Mouse (Mus musculus) intestine, embryonic 16.5 days (tissue): ENCODE measurements around the gene Cdk2ap2. TPM values are rescaled to one million over a fixed set of nuclear protein-coding genes. Genes with fewer than 3 reads are reported as not detected.
"Not testable (repeated sequence)": the region's sequence is repeated elsewhere in the genome, so short reads cannot be mapped to it uniquely, and the experiment has no call there.

Experiments
- ATAC-seq: fragments of 200-750 bp; cut with Nextera tagmentation; 2 replicates; pipeline ENCODE4 v1.8.0; 2017; ENCODE audit warnings: moderate TSS enrichment, moderate library complexity
- H3K27ac ChIP-seq: fragments of 300-500 bp; sonication (generic); 2 replicates; pipeline ENCODE4 v1.5.1; 2014; ENCODE audit warnings: mild to moderate bottlenecking, low read length
- H3K27me3 ChIP-seq: fragments of 300-500 bp; sonication (generic); replicated peaks from 2 replicates; pipeline ENCODE4 v1.6.1; 2014; ENCODE audit warnings: low read length, control low read depth, mixed read lengths; ENCODE audit not compliant: control insufficient read depth, insufficient read depth
- H3K36me3 ChIP-seq: fragments of 300-500 bp; sonication (generic); 2 replicates; pipeline ENCODE4 v1.6.1; 2014; ENCODE audit warnings: low read length, control low read depth; ENCODE audit not compliant: control insufficient read depth, insufficient read depth
- H3K4me1 ChIP-seq: fragments of 300-500 bp; sonication (generic); 2 replicates; pipeline ENCODE4 v1.6.1; 2014; ENCODE audit warnings: low read length, control low read depth, mixed read lengths; ENCODE audit not compliant: control insufficient read depth, insufficient read depth
- H3K4me2 ChIP-seq: fragments of 300-500 bp; sonication (generic); 2 replicates; pipeline ENCODE4 v1.6.1; 2014; ENCODE audit warnings: low read depth, low read length, control low read depth
- H3K4me3 ChIP-seq: fragments of 300-500 bp; sonication (generic); 2 replicates; pipeline ENCODE4 v1.5.1; 2014; ENCODE audit warnings: mild to moderate bottlenecking, low read length
- H3K9ac ChIP-seq: fragments of 300-500 bp; sonication (generic); 2 replicates; pipeline ENCODE4 v1.6.1; 2014; ENCODE audit warnings: low read depth, low read length
- H3K9me3 ChIP-seq: fragments of 300-500 bp; sonication (generic); 2 replicates; pipeline ENCODE4 v1.6.1; 2016; ENCODE audit warnings: low read length, control low read depth; ENCODE audit not compliant: control insufficient read depth
- WGBS: fragments of 180-500 bp; shearing (Covaris S2); extraction: QIAGEN DNeasy Blood & Tissue Kit; methylation state at CpG from one replicate; pipeline ENCODE4 v1.1.7; 2014; 5-methylcytosine and 5-hydroxymethylcytosine counted together
- polyA plus RNA-seq: library from polyadenylated mRNA; unstranded; fragments of >200 nt; fragmentation: Nextera tagmentation; extraction: Ambion mirVana; gene quantifications from 2 replicates; pipeline ENCODE4 v1.2.1, GENCODE M21; 2015

The Cdk2ap2 gene
- polyA plus RNA-seq, 1 experiment from 2014 or later: 159 TPM

DNA sequence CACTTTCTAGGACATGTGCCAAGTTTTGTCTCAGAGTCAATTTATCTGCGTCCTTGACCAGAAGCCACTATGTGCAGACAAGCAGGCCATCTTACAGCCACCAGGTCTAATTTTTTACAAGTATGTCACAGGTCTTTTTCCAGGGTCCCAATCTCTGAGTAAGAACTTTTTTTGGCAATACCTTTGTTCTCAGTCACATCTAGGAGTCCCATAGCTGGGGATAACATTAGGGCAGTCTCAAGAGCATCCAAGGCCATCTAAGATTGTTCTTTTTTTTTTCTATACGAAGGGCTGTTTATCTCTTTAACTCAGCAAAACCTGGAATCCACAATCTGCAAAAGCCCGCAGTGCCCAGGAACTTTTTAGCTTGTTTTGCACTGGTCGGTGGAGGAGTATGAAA is 33.6 kb upstream of the Cdk2ap2 start:
- not testable (repeated sequence) for H3K27ac ChIP-seq, H3K4me3 ChIP-seq, H3K4me1 ChIP-seq, H3K27me3 ChIP-seq, ATAC-seq, H3K9ac ChIP-seq, H3K9me3 ChIP-seq, H3K36me3 ChIP-seq, H3K4me2 ChIP-seq
- 57% methylated on average over 2 of the region's 4 CpGs for WGBS

DNA sequence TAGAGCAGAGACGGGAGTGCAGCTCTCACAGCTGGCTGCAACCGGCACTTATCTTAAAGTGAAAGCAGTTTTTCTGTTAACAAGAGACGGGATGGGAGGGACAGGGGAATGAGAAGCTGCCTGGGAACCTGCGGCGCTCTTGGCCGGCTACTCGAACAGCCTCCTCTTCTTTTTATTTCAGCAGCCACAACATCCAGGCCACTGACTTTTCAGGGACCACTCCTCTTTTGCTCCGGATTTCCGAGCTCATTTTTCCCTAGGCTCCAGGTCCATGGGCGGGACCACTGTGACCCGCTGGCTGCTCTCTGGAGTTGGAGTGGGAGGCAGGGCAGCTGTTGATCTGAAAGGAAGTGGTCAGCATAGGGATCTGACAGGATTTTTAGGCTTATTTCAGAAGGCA is 32.5 kb upstream of the Cdk2ap2 start:
- 7% methylated on average over 2 of the region's 11 CpGs for WGBS
- ATAC-seq, H3K27me3 ChIP-seq, H3K4me1 ChIP-seq, H3K9me3 ChIP-seq, H3K36me3 ChIP-seq, H3K27ac ChIP-seq, H3K9ac ChIP-seq, H3K4me3 ChIP-seq, H3K4me2 ChIP-seq: not testable (repeated sequence)

DNA sequence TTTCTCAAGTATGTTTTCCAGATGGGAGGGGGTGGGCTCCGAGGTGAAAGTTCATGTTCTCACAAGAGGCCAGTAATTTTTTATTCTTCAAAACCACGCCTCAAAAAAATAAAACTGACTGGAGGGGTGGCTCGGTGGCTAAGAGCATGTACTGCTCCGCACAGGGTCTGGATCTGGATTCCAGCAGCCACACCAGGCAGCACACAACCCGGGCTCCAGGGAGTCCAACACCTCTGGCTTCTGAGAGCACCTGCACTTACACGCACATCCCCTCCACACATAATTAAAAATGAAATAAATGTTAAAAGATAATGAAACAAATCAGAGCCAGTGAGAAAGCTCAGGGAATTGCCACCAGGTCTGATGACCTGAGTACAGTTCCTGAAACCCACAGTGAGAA is 30.7 kb upstream of the Cdk2ap2 start:
- 71% methylated on average over 6 of the region's 6 CpGs for WGBS
- ATAC-seq: no peak; the same call in 1 of the 2 replicates
- H3K27ac ChIP-seq: no peak overlapping the region

DNA sequence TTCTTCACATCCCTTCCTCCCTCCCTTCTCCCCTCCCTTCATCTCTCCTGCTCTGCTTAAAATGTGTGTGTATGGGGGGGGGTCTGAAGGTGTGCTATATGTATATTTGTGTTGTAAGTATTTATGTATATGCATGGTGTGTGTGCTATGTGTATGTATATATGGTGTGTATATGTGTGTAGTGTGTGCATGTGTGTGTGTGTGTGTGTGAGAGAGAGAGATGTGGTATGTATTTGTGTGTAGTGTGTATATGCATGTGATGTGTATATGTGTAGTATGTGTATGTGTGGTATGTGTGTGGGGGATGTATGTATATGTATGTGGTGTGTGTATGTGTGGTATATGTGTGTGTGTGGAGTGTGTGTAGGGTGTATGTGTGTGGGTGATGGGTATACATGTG is 30.1 kb upstream of the Cdk2ap2 start:
- Histone ChIP-seq H3K4me3 (no peak overlapping the region), H3K36me3 (no peaks in the 10 kb centered on the region), H3K27me3 (no peaks in the 10 kb centered on the region), H3K27ac (no peak overlapping the region), H3K4me1 (0 out of 2 replicates have a peak, but pooled peaks cover 2% of the 10 kb centered on the region), H3K9me3 (no peaks in the 10 kb centered on the region), H3K4me2 (no peak overlapping the region), H3K9ac (no peak overlapping the region)
- ATAC-seq: no peak

More for the DNA sequence above, 30.7 kb upstream of the Cdk2ap2 start:
- no peaks in the 10 kb centered on the region for H3K36me3 ChIP-seq
- H3K4me1 ChIP-seq: 0 out of 2 replicates have a peak, but pooled peaks cover 2% of the 10 kb centered on the region
- H3K27me3 ChIP-seq: no peaks in the 10 kb centered on the region
- no peak overlapping the region for H3K4me3 ChIP-seq
- H3K9me3 ChIP-seq: no peaks in the 10 kb centered on the region
- no peak overlapping the region for H3K9ac ChIP-seq
- H3K4me2 ChIP-seq: no peak overlapping the region

DNA sequence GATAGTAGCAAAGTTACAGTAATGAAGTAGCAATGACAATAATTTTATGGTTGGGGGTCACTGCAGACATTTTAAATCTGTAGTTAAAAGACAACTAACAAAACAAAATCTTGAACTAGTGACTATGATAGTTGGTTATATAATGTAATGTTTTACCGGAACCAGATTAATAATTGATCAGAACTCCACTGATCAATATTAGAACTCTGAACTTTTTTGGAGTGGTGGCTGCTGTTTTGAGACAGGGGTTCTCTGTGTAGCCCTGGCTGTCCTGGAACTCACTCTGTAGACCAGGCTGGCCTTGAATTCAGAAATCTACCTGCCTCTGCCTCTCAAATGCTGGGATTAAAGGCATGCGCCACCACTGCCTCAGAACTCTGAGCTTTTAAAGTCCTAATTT is 28.7 kb upstream of the Cdk2ap2 start:
- not testable (repeated sequence) for H3K9me3 ChIP-seq, H3K36me3 ChIP-seq, H3K9ac ChIP-seq, H3K4me1 ChIP-seq, H3K4me3 ChIP-seq, H3K27ac ChIP-seq, ATAC-seq, H3K27me3 ChIP-seq
- H3K4me2 ChIP-seq: peak overlapping the region; percentile 34; the same call in 1 of the 2 replicates
- WGBS: 75% methylated on average over 2 of the region's 2 CpGs

DNA sequence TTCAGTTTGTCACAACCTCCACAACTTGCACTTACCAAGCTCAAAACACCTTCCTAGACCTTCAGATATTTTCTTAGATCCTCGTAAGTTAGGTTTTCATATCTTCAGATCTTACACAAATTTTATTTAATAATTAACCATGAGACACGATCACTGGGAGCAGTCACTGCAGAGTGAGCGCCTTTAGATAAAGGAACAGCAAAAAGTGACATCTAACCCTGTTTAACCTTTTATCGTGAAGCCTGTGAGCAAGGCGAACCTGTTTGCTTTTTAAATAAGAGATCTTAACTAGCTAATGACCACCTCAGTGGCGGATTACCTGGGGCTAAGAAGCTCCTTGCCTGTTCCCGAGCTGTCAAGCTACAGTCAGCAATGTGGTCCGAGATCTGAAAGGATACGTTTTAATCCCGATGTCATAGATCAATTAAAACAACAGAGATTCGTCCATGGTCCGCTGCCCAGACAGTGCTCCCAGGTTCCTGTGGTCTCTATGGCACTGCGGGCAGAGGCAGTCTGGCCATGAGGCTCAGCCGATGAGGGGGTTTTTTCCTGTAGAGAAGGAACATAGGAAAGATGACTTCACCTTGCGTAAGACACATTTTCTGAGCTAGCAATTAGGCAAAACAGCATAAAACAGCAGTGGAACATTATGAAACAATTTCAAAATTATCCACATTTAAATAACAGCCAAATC is 28.1 kb upstream of the Cdk2ap2 start:
- H3K4me2 ChIP-seq: peak overlapping the region; percentile 34; the same call in 1 of the 2 replicates
- 53% methylated on average over 15 of the region's 15 CpGs for WGBS
- no peak overlapping the region for H3K9ac ChIP-seq

DNA sequence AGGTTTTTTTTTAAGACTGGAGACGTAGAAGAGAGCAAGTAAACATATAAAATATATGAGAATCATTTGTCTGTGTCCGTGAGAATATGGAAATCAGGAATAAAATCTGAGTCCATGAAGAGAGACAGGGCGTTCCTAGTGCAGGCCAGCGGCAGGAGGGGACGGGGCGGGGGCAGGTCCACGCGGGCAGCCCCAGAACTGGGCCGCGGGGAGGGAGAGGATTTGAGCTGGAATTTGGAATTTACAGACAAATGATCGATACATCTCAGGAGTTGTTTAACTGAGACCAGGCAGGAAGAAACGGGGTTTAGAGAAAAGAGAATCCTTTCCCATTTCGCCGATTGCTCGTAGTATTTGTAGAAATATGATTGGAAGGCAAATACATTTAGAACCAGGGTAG is 26.7 kb upstream of the Cdk2ap2 start:
- Histone ChIP-seq H3K27ac (no peak overlapping the region), H3K27me3 (no peaks in the 10 kb centered on the region), H3K36me3 (no peaks in the 10 kb centered on the region), H3K9ac (no peak overlapping the region), H3K4me2 (no peak overlapping the region), H3K9me3 (no peaks in the 10 kb centered on the region), H3K4me3 (no peak overlapping the region), H3K4me1 (peaks cover 8% of the 10 kb centered on the region; the same call in 1 of the 2 replicates)
- ATAC-seq: no peak
- WGBS: 70% methylated on average over 15 of the region's 15 CpGs

More for the DNA sequence above, 28.1 kb upstream of the Cdk2ap2 start:
- no peaks in the 10 kb centered on the region for H3K27me3 ChIP-seq
- H3K9me3 ChIP-seq: no peaks in the 10 kb centered on the region
- H3K27ac ChIP-seq: no peak overlapping the region
- peak overlapping the region; percentile 2; the same call in 1 of the 2 replicates for H3K4me3 ChIP-seq
- no peaks in the 10 kb centered on the region for H3K36me3 ChIP-seq
- H3K4me1 ChIP-seq: peaks cover 8% of the 10 kb centered on the region; the same call in 1 of the 2 replicates
- ATAC-seq: no peak

DNA sequence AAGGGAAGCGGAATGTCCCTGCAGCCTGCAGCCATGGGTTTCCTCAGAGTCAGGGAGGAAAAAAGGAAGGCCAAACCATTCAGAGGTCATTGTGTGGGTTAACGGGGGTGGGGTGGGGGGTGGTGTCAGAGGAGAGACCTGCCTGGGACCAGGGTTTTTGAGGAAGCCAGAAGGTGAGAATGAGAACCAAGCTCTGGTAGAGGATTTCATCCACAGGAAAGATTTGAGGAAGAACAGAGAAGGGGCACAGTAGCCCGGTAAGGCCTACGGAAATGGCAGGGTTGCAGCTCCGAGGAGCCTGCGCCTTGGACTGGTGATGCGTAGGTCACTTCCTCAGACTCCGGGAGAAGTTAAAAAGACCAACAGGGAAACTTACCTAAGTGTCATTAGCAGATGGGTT is 26.2 kb upstream of the Cdk2ap2 start:
- 84% methylated on average over 8 of the region's 8 CpGs for WGBS
- no peak for ATAC-seq
- no peaks in the 10 kb centered on the region for H3K27me3 ChIP-seq
- no peaks in the 10 kb centered on the region for H3K36me3 ChIP-seq
- peaks cover 8% of the 10 kb centered on the region; the same call in 1 of the 2 replicates for H3K4me1 ChIP-seq
- H3K9ac ChIP-seq: no peak overlapping the region
- H3K27ac ChIP-seq: no peak overlapping the region
- H3K9me3 ChIP-seq: no peaks in the 10 kb centered on the region
- no peak overlapping the region for H3K4me3 ChIP-seq
- H3K4me2 ChIP-seq: no peak overlapping the region

DNA sequence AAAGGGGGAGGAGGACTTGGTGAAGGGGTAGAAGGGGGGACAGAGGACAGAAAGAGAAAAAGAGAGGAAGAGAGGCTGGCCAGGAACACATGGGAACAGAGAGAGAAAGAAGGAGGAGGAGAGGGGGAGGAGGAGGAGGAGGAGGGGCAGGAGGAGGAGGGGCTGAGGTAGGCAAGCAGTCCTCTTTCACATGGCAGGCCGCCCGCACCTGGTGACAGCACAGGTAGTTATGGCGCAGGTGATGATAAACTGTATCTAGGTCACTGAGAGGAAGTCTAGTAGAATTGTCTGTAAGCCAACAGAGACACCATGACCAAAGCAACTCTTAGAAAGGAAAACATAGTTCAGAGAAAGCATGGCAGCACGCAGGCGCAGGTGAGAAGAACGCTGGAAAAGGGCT is 25.6 kb upstream of the Cdk2ap2 start:
- Histone ChIP-seq H3K9me3 (no peaks in the 10 kb centered on the region), H3K4me3 (no peak overlapping the region), H3K4me2 (no peak overlapping the region), H3K9ac (no peak overlapping the region), H3K27ac (no peak overlapping the region), H3K4me1 (peaks cover 8% of the 10 kb centered on the region; the same call in 1 of the 2 replicates), H3K27me3 (no peaks in the 10 kb centered on the region), H3K36me3 (no peaks in the 10 kb centered on the region)
- ATAC-seq: no peak
- WGBS: 91% methylated on average over 6 of the region's 6 CpGs
